Mouse (Mus musculus): ENCODE measurements around the gene Mapkapk3.
A peak's percentile ranks its signal among the peaks of the same experiment; 100 is the strongest.

The Mapkapk3 gene

GRCm38 (mm10) chr9:107262375-107262774 is 27.3 kb downstream of the Mapkapk3 start:
- DNase-seq: no peak

GRCm38 (mm10) chr9:107261792-107262191 is 27.9 kb downstream of the Mapkapk3 start:
- no peak for DNase-seq

- no peak for DNase-seq
These were observed 28.8 kb downstream of the Mapkapk3 start for GRCm38 (mm10) chr9:107260836-107261235.

DNA sequence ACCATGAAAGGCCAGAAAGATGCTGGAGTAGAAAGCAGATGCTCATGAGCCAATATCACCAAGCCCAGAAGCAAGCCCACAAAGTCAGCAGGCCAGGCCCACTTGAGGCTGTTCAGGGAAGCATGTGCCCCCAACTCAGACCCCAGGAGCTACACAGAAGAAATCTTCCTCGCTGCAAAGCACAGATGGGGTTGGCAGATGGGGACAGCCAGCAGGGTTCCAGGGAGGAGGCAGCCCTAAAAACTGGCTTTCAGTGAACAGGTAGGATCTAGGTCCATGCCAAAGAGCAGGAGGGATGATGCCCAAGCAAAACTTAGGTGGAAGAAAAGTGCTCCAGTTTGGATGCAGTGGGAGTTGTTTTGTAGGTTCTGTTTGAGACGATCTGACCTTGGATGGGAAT is 29.2 kb downstream of the Mapkapk3 start:
- no peak for DNase-seq

- DNase-seq: no peak
These were observed 30.1 kb downstream of the Mapkapk3 start for GRCm38 (mm10) chr9:107259571-107259970.

- peak; percentile 67 for DNase-seq
These were observed 34.1 kb downstream of the Mapkapk3 start for GRCm38 (mm10) chr9:107255596-107255995.

DNA sequence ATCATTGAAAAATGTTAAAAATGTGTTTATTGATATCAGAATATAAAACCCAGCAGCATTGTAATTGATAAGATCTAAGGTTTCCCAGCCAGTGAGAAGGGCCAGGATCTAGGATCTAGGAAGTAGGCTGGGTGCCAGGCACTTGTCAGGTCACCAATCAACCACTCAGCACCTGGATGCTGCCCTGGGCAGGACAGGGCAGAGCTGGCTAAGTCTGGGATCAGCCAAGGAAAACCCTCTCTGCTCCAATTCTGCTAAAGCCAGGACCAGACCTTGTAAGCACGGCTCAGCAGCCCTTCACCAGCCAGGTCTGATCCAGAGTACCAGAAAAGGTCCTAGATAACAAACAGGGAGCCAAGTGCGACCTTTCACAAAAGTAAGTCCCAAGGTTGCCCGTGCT is 34.8 kb downstream of the Mapkapk3 start:
- DNase-seq: no peak

- DNase-seq: peak; percentile 55
These were observed 35.2 kb downstream of the Mapkapk3 start for GRCm38 (mm10) chr9:107254476-107254875.

GRCm38 (mm10) chr9:107252164-107252563 is 37.5 kb downstream of the Mapkapk3 start:
- no peak for DNase-seq

DNA sequence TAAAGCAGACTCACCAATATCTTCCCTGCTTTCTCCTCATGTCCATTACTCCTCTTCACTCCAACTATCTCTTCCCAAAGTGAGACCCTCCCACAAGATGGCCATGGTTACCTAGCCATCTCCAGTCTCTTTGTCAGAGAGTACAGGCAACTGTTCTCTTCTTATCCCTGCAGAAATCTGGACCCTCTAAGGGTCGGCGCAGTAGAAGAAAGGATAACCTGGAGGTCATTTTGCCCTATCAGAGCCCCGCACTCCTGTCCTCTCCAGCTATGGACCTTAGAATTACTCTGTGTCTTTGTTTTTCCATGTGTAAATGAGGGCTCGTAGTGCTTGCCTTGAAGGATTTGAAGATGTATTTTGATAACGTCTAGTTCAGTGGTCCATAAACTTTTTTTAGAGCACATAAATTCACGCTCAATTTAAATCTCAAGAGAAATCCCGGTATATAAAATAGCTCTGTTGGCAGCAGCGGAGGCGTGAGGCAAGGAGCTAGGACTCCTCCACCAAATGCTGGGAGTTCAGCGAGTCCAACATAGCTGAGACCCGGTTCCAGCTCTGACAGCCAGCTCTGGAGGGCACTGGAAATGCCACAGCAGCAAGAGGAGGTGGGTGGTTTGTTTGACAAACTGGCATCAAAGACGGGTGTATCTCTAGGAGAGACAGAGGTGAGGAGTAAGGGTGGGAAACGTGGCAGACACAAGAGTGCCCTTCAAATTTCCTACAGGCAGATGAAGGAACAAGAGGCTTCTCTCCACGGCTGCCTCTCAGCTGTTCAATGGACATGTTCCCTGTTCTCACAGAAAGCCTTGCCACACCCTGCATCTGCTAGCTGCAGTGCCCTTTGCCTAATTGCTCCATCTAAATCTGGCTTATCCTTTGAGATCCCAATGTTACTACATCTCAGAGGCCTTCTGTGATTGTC is 39.0 kb downstream of the Mapkapk3 start:
- DNase-seq: no peak

DNA sequence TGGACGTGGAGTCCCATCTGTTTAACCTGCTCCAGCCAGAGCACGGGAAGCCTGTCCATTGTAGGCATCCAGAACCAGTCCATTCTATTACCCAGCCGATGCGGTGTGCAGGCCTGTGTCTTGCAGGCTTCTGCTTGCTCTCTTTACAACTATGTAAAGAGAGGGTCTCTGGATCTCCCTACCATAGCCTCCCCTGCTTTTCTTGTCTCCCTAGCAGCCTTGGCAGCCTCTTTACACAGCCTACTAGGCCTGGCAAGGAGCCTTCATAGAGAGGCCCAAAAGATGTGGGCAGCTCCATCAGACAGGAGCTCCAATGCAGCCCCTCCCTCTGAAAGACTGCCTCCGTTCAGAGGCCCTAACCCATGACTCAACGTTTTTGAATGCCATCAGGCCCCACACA is 40.5 kb downstream of the Mapkapk3 start:
- DNase-seq: no peak

DNA sequence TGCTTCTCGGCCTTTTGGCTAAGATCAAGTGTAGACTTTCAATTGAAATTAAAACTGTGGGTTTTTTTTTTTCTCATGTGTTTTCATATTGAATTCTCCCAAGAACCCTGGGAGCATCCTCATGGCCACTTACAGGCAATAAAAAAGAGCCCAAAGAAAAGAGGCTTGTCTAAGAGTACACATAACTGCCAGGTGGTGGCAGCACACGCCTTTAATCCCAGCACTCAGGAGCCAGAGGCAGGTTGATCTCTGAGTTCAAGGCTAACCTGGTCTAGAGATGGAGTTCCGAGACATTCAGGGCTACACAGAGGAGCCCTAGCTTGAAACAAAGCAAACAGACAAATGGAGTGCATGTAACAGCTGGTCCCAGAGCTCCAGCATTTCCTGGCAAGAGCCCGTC is 43.5 kb downstream of the Mapkapk3 start:
- no peak for DNase-seq

GRCm38 (mm10) chr9:107245311-107245710 is 44.4 kb downstream of the Mapkapk3 start:
- DNase-seq: no peak

DNA sequence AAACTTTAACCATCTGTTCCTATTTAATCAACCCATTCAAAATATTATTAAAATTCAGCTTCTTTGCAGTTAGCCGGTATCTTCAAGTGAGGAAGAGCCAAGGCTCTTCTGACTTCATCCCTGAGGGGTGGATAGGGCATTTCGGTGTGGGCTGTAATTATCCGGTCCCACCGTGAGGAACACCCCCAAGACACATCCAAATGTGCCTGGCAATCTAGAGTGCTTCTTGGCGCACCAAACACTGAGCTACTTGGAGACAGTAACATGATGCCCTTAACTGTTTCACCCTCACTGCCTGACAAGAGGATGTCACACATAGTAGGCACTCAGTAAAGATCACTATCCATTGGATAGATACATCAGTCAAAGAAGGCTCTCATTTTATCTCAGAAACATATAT is 53.5 kb downstream of the Mapkapk3 start:
- no peak for DNase-seq

- no peak for DNase-seq
These were observed 54.4 kb downstream of the Mapkapk3 start for GRCm38 (mm10) chr9:107235261-107235660.

- DNase-seq: no peak
These were observed 57.5 kb downstream of the Mapkapk3 start for GRCm38 (mm10) chr9:107232140-107232539.

DNA sequence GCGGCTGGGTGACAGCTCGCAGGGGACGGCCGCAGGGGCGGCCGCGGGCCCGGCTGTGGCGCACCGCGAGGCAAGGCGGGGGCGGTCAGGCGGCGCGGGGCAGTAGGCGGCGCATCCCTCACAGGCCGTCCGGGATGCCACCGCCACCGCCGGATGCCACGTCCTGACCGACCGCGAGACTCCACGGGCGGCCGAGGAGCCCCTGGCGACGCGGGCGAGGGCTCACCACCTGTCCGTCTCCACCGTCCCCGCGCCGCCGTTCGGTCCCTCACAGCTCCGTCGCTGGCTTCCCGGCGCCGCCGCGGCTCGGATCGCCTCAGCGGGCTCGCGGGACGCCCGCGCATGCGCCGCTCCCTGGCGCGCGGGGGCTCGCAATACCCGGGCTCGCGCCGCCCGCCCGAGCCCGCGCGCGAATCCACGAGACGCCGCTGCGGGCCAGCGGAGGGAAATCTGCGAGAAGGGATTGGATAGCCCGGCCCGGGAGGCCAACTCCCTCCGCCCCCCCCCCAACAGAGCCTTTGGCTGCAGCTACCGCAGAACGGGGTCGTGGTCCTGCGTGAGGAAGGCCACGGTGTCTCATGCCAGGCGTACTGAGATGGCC is 58.0 kb downstream of the Mapkapk3 start, which contains the start of gene Dock3:
Gene Dock3 (minus strand): TSS at position 371 of the 601 bp plus-strand sequence.
- peak; percentile 91 for DNase-seq

GRCm38 (mm10) chr9:107230991-107231538 is 58.6 kb downstream of the Mapkapk3 start:
- peak; percentile 73 for DNase-seq

DNA sequence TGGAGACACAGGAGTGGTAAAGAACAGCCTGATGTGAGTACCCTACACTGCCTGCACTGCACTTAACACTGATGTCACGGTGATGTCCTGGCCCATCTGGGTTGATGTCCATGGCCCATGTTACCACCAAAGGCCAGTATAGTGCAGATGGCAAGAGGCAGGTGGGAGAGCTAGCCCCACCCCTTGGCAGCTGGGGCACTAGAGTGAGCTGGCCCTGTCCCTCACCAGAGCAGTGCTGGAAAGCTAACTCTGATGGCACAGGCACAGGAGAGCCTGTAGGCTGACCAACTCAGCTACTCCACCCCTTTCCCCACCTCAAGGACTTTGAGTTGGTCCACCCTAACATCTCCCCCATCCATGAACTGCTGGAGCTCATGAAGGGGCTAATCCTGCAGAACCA is 65.1 kb downstream of the Mapkapk3 start:
- no peak for DNase-seq

Data from retina, postnatal 1 day (tissue).